Mouse (Mus musculus): Measurements from ENCODE around the gene Btbd1.

Gene Btbd1

GRCm38 (mm10) chr7:81775325-81775724, 53.9 kb downstream of the Btbd1 start:
- no peak for DNase-seq

GRCm38 (mm10) chr7:81772786-81773539, 56.3 kb downstream of the Btbd1 start:
- DNase-seq, result peak in 1 of 2 experiments; percentile 22

GRCm38 (mm10) chr7:81763110-81763845, 66.0 kb downstream of the Btbd1 start:
- DNase-seq, result peak; percentile 29 to 46

- DNase-seq, result peak; percentile 91 to 96
Measured at GRCm38 (mm10) chr7:81762180-81763109, 66.8 kb downstream of the Btbd1 start, which contains the start of gene Ramac. Gene Ramac (plus strand): TSS chr7:81762925.

- DNase-seq, result no peak
Measured at GRCm38 (mm10) chr7:81747956-81748355, 81.3 kb downstream of the Btbd1 start.

- DNase-seq, result peak; percentile 69 to 75
Measured at GRCm38 (mm10) chr7:81744145-81744544, 85.1 kb downstream of the Btbd1 start.
